Mouse (Mus musculus): ENCODE data around the gene Timm10b. TPM values are rescaled to one million over a fixed set of nuclear protein-coding genes. Genes with fewer than 3 reads are reported as not detected.

Gene Timm10b
- total RNA-seq, 1 experiment from 2014 or later: 130 TPM

DNA sequence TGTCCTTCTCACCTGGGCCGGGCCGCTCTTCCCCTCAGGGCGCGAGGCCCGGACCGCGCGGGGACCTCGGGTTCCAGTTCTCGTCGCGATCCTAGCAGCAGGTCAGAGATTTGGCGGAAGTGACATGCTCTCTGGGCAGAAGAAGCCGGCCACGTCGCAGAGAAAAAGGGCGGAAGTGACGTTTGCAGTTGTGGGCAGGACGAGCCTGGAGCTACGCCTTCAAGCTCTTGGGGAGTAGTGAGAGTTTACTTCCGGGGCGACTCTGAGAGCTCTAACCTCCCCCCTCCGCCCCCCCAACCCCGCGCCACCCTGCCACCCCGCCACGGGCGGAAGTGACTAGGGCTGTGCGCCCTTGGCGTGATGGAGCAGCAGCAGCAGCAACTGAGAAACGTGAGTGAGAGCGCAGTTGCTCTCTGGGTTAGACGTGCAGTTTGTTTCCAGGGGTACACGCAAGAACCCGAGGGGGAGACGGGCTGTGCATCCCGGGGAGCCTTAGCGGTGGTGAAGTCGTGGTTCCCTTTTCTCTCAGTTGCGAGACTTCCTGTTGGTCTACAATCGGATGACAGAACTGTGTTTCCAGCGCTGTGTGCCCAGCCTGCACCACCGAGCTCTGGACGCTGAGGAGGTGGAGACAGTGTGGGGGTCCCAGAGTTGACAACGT lies 507 bp downstream of the Timm10b start, which contains the start of the genes Arfip2 and Gm45799:
TSS of gene Arfip2 (minus strand) at position 184 of the 661 bp plus-strand sequence.
TSS of gene Gm45799 (plus strand) at position 320 of the 661 bp plus-strand sequence.
- DNase-seq: peak; percentile 97

DNA sequence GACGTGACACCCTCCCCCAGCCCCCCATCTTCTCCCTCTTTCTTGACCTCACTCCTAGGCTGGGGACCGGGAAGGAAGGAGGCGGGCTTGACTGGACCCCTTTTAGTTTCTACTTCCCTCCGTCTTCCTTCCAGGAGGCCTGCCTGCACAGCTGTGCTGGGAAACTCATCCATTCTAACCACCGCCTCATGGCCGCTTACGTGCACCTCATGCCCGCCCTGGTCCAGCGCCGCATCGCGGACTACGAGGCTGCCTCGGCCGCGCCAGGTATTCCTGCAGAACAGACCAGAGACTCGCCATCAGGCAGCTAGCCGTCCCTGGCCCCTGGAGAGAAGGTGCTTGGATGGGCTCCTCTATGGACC lies 1.0 kb downstream of the Timm10b start:
- DNase-seq: peak; percentile 46

DNA sequence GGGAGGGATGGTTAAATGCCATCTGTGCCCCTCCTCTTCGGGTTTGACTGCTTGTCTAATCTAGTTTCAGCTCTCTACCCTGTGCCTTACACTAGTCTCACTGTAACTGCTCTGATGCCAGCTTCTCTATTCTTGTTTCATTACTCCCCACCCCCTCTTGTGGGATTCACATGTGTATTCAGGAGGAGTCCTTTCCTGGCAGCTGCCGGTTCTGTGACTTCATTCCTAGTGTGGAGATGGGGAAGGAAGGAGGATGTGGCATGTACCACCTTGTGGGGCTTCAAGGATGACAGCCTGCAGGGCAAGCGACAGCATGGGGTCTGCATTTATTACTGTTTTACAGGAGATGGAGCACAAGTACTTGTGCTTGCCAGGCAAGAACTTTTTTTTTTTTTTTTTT lies 2.1 kb downstream of the Timm10b start:
- DNase-seq: no peak

DNA sequence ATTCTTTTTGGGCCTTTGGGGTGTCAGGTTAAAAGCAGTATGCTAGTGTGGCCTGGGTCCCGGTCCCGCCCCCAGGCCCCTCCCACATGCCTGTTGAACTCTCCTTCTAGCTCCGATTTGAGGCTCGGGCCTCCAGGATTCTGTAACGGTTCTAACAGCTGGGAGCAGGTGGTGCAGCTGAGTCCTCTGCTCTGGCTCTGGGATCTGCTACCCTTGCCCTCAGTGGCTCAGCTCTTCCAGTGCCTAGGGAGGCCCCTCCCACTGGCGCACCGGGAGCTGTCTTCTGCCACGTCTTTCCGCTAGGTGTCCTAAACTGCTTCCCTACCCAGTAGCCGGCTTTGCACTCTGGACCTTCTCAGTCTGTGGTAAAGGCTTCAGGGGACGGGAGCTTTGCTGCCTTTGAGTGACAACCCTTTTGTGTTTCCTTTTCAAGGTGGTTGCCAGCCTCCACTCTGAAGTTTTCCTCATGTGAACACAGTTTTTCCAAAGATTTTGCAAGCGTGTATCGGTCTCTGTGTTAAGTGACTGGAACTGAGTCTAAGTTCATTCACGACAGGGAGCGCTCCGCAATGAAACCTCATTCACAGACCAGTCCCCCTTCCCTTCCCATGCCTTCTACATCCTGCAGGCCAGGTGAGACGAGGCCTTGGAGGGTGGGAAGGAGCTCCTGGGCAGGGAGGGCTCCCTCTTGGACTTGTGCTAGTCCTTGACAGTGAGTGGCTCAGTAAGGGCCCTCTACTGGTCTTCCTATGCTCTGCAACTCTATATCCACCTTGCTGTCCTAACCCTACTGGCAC lies 11.0 kb downstream of the Timm10b start, which contains the start of gene Dnhd1:
TSS of gene Dnhd1 (plus strand) at position 189 of the 797 bp plus-strand sequence.
- DNase-seq: peak; percentile 89

DNA sequence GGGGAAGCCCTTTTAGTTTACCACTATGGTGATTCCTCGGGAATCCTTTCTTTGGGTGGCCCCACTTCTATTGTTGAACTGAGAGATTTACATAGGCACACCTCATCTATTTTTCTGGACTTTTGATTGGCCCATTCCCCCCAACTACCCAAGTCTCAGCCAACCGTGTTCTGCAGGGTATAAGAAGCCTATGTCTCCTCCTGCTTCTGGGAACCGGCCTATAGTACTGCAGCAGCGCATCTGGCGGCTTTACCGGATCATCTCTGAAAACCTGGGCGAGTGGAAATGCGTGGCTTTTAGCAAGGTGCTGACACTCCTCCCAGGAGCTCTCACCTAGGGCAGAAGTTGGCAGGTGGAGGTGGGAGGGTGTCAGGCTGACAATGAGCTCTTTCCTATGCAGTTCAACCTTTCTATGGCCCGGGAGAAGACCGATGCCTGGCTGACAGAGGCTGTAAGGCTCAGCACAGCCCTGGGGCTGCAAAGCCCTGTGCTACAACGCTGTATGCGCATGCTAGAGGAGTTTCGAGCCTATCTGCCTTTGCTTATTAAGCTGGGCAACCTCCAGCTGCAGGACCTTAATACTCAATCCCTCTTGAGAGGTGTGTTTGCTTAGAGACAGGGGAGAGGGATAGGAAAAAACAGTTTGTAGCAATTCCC lies 45.8 kb downstream of the Timm10b start:
- DNase-seq: no peak

DNA sequence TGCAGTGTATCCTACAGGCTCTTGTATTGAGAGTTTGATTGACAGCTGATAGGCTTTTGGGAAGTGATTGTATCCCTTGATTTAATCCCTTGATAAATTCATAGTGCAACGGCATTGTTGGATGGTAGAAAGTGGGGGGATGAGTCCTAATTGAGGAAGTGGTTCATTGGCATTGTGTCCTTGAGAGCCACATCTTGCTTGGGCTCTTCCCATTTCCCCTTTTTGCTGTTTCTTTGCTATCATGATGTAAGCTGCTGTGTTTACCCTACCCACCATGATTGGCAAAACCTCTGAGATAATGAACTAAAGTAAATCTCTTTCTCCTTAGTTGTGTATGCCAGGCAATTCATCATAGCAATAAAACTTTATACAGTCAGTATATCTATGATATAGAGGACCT lies 51.0 kb downstream of the Timm10b start:
- no peak for DNase-seq

Other genes with a start within 250 kb of the Timm10b start
- 23.5 and 26.0 TPM in 2 replicates for gene Fam160a2, start 240.0 kb upstream of the Timm10b start, total RNA-seq (2021)
- gene Cnga4, start 235.5 kb upstream of the Timm10b start, total RNA-seq (2021): not detected in 2 replicates
- gene Cckbr, start 214.3 kb upstream of the Timm10b start, total RNA-seq (2021): not detected in 2 replicates
- 62.7 and 66.2 TPM in 2 replicates for gene Cavin3, start 157.8 kb upstream of the Timm10b start, total RNA-seq (2021)
- gene Smpd1, start 85.7 kb upstream of the Timm10b start, total RNA-seq (2021): 61.5 and 76.3 TPM in 2 replicates
- 14.1 and 19.4 TPM in 2 replicates for gene Apbb1, start 58.4 kb upstream of the Timm10b start, total RNA-seq (2021)
- 31.2 and 508 TPM in 2 replicates for gene Hpx, start 39.9 kb upstream of the Timm10b start, total RNA-seq (2021)
- 32.5 and 47.2 TPM in 2 replicates for gene Trim3, start 6.5 kb upstream of the Timm10b start, total RNA-seq (2021)
- gene Arfip2, start 360 bp downstream of the Timm10b start, total RNA-seq (2021): 58.4 and 68.2 TPM in 2 replicates
- gene Gm45799, start 496 bp downstream of the Timm10b start, total RNA-seq (2021): 7.3 and 11.9 TPM in 2 replicates
- gene Dnhd1, start 10.8 kb downstream of the Timm10b start, total RNA-seq (2021): 2.0 and 2.8 TPM in 2 replicates
- gene Ilk, start 96.5 kb downstream of the Timm10b start, total RNA-seq (2021): 133 and 145 TPM in 2 replicates
- gene Rrp8, start 97.3 kb downstream of the Timm10b start, total RNA-seq (2021): 16.2 and 19.3 TPM in 2 replicates
- gene Taf10, start 104.3 kb downstream of the Timm10b start, total RNA-seq (2021): 161 and 179 TPM in 2 replicates
- 74.8 and 75.4 TPM in 2 replicates for gene Tpp1, start 112.2 kb downstream of the Timm10b start, total RNA-seq (2021)
- gene Dchs1, start 147.6 kb downstream of the Timm10b start, total RNA-seq (2021): 11.7 and 14.6 TPM in 2 replicates
- gene Mrpl17, start 171.0 kb downstream of the Timm10b start, total RNA-seq (2021): 198 and 209 TPM in 2 replicates